Mouse (Mus musculus): ENCODE data around the gene Abhd8.

Gene Abhd8

GRCm38 (mm10) chr8:71463188-71464033 lies at the start of gene Abhd8:
TSS of gene Abhd8 (minus strand) at chr8:71463655.
- DNase-seq (ENCODE audit: low read depth, low spot score) = peak; percentile 94

GRCm38 (mm10) chr8:71511644-71512043 lies 48.2 kb upstream of the Abhd8 start, which contains the start of gene Plvap:
TSS of gene Plvap (minus strand) at chr8:71511752.
- no peak for DNase-seq (ENCODE audit: low read depth, low spot score)

- DNase-seq (ENCODE audit: low read depth, low spot score) = no peak
These were observed 45.9 kb upstream of the Abhd8 start for GRCm38 (mm10) chr8:71509316-71509715.

GRCm38 (mm10) chr8:71507589-71508104 lies 44.2 kb upstream of the Abhd8 start:
- DNase-seq (ENCODE audit: low read depth, low spot score) = peak; percentile 68

GRCm38 (mm10) chr8:71505979-71506378 lies 42.5 kb upstream of the Abhd8 start:
- DNase-seq (ENCODE audit: low read depth, low spot score) = no peak

- no peak for DNase-seq (ENCODE audit: low read depth, low spot score)
These were observed 41.9 kb upstream of the Abhd8 start for GRCm38 (mm10) chr8:71505326-71505725.

GRCm38 (mm10) chr8:71504349-71504748 lies 40.9 kb upstream of the Abhd8 start:
- DNase-seq (ENCODE audit: low read depth, low spot score) = no peak

GRCm38 (mm10) chr8:71498816-71499690 lies 35.6 kb upstream of the Abhd8 start:
- no peak for DNase-seq (ENCODE audit: low read depth, low spot score)

- DNase-seq (ENCODE audit: low read depth, low spot score) = no peak
These were observed 34.5 kb upstream of the Abhd8 start for GRCm38 (mm10) chr8:71497881-71498501.

- no peak for DNase-seq (ENCODE audit: low read depth, low spot score)
These were observed 33.7 kb upstream of the Abhd8 start for GRCm38 (mm10) chr8:71497077-71497645.

- no peak for DNase-seq (ENCODE audit: low read depth, low spot score)
These were observed 33.0 kb upstream of the Abhd8 start for GRCm38 (mm10) chr8:71496481-71496880.

GRCm38 (mm10) chr8:71495811-71496210 lies 32.4 kb upstream of the Abhd8 start:
- DNase-seq (ENCODE audit: low read depth, low spot score) = no peak

GRCm38 (mm10) chr8:71495039-71495438 lies 31.6 kb upstream of the Abhd8 start:
- peak; percentile 67 for DNase-seq (ENCODE audit: low read depth, low spot score)

GRCm38 (mm10) chr8:71488454-71488853 lies 25.0 kb upstream of the Abhd8 start:
- DNase-seq (ENCODE audit: low read depth, low spot score) = peak; percentile 95

GRCm38 (mm10) chr8:71487691-71488445 lies 24.4 kb upstream of the Abhd8 start, which contains the start of gene Gtpbp3:
TSS of gene Gtpbp3 (plus strand) at chr8:71488103.
- DNase-seq (ENCODE audit: low read depth, low spot score) = peak; percentile 43

- no peak for DNase-seq (ENCODE audit: low read depth, low spot score)
These were observed 22.7 kb upstream of the Abhd8 start for GRCm38 (mm10) chr8:71486136-71486529.

- DNase-seq (ENCODE audit: low read depth, low spot score) = peak; percentile 88
These were observed 22.0 kb upstream of the Abhd8 start, which contains the start of gene Ano8 for GRCm38 (mm10) chr8:71485142-71486135. TSS of gene Ano8 (minus strand) at chr8:71485963.

GRCm38 (mm10) chr8:71484736-71485135 lies 21.3 kb upstream of the Abhd8 start:
- no peak for DNase-seq (ENCODE audit: low read depth, low spot score)

- no peak for DNase-seq (ENCODE audit: low read depth, low spot score)
These were observed 20.5 kb upstream of the Abhd8 start for GRCm38 (mm10) chr8:71483932-71484331.

Measured in retina, postnatal 7 days (tissue).